Mouse (Mus musculus) ES-Bruce4 (cell line): ENCODE measurements at regions not wholly inside any gene's neighbourhood (a gene's known extent, or its start where the extent isn't known, plus 50 kb on each side); places are given as distances from the start of the nearest gene placed in this dataset.

Experiments used
- H3K27ac ChIP-seq: 2 replicates; pipeline ENCODE4 v1.5.1; 2012; ENCODE audit warnings: low read length, inconsistent platforms; ENCODE audit not compliant: insufficient read depth
- H3K27me3 ChIP-seq: 2 replicates; pipeline ENCODE4 v1.6.1; 2012; ENCODE audit warnings: mild to moderate bottlenecking, low read length, inconsistent platforms; ENCODE audit not compliant: control insufficient read depth, poor library complexity, insufficient read depth, severe bottlenecking
- H3K36me3 ChIP-seq: 2 replicates; pipeline ENCODE4 v1.6.1; 2012; ENCODE audit warnings: inconsistent platforms, mild to moderate bottlenecking, low read length, moderate library complexity; ENCODE audit not compliant: control insufficient read depth, poor library complexity, insufficient read depth, severe bottlenecking
- H3K4me1 ChIP-seq: one replicate; pipeline ENCODE4 v1.8.1; 2011; ENCODE audit warnings: low read length; ENCODE audit not compliant: control insufficient read depth, insufficient read depth
- H3K4me3 ChIP-seq: 2 replicates; pipeline ENCODE4 v1.5.1; 2011; ENCODE audit warnings: low read depth, mild to moderate bottlenecking, low read length
- H3K9ac ChIP-seq: 2 replicates; pipeline ENCODE4 v1.6.1; 2012; ENCODE audit warnings: low read depth, mild to moderate bottlenecking, inconsistent platforms; ENCODE audit not compliant: poor library complexity, severe bottlenecking
- H3K9me3 ChIP-seq: replicated peaks from 2 replicates; pipeline ENCODE4 v1.6.1; 2012; ENCODE audit warnings: mild to moderate bottlenecking, low read length, inconsistent platforms; ENCODE audit not compliant: control insufficient read depth, poor library complexity, insufficient read depth, severe bottlenecking
- CTCF ChIP-seq: IDR thresholded peaks from one replicate; pipeline ENCODE4 v1.8.1; 2011; ENCODE audit warnings: low read depth, low read length
- EP300 ChIP-seq: IDR thresholded peaks from 2 replicates; pipeline ENCODE4 v1.6.1; 2011; ENCODE audit warnings: low read depth, low read length; ENCODE audit not compliant: insufficient read depth
- POLR2A ChIP-seq: IDR thresholded peaks from one replicate; pipeline ENCODE4 v1.8.1; 2011; ENCODE audit warnings: low read length; ENCODE audit not compliant: insufficient read depth

DNA sequence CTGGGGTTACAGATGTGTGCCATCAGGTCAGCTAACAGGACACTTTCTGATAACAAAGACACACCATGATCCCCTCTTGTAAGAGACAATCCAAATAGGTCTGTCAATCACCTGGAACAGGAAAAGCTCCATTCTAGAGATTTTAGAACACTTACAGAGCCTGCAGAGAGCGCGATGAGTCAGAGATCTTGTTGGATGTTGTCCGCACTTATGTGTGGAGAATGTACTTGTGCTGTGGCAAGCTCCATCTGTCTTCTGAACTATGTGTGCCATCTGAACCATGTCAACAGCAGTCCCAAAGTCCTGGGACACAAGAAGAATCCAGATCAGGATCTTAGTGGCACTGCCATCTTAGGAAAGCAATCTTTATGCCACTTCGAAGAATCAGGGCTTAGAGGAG is 244.4 kb downstream of the 1810013L24Rik start:
- Histone ChIP-seq H3K27me3 (no peaks in the 10 kb centered on the region), H3K4me1 (no peaks in the 10 kb centered on the region), H3K9ac (no peak overlapping the region), H3K27ac (no peak overlapping the region), H3K4me3 (no peak overlapping the region), H3K36me3 (no peaks in the 10 kb centered on the region), H3K9me3 (peaks cover 19% of the 10 kb centered on the region)
- TF ChIP-seq CTCF (no peak), EP300 (no peak), POLR2A (no peak)

DNA sequence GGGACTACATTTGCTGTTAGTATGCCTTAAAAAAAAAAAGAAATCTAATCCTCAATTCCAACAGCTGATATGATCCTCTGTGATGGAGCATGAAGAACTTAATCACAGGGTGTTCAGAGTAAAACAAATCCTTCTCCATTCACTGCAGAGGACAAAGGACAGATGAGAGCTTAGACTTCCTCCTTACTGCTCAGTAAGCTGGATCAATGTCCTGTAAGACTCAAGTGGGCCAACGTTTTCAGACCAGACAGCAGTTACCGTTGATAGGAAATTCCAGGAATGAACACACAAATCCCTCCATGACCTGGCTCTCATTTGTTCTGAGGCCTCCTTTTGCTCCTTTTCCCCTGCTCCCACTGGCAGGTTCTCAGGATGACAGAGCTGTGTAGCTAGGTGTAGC is 247.6 kb downstream of the 1810013L24Rik start:
- H3K4me1 ChIP-seq = no peaks in the 10 kb centered on the region
- H3K4me3 ChIP-seq = no peak overlapping the region
- no peak overlapping the region for H3K9ac ChIP-seq
- no peak overlapping the region for H3K27ac ChIP-seq
- no peak for TF ChIP-seq EP300
- TF ChIP-seq CTCF = no peak
- TF ChIP-seq POLR2A = no peak
- H3K27me3 ChIP-seq = no peaks in the 10 kb centered on the region
- H3K9me3 ChIP-seq = peaks cover 10% of the 10 kb centered on the region
- H3K36me3 ChIP-seq = no peaks in the 10 kb centered on the region

DNA sequence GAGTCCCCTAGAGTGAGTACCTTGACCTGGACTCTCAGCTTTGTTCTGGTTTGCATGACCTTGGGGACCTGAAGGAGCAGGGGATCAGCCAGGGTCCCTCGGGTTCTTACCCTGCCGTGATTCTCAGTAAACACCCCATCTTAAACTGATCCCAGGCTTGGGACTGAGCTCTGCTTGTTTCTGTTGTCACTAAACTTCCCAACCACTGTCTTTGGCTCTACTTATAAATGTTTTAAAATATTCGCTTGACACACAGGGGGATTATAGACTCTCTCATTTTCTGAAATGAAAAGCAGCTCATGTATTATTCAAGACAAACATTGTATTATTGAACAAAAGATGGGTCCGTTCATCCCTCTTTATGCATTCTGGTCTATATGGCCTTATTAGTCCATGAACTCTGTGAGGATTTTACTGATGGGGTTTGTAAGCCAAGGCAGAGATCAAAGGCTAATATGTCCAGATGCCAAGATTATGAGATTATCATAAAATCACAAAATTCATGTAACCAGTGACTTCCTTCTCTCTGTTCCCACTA is 248.6 kb downstream of the 1810013L24Rik start:
- Histone ChIP-seq H3K36me3 (no peaks in the 10 kb centered on the region), H3K27ac (no peak overlapping the region), H3K27me3 (no peaks in the 10 kb centered on the region), H3K4me1 (no peaks in the 10 kb centered on the region), H3K9ac (no peak overlapping the region), H3K9me3 (peaks cover 10% of the 10 kb centered on the region), H3K4me3 (no peak overlapping the region)
- TF ChIP-seq CTCF (no peak), EP300 (no peak)

DNA sequence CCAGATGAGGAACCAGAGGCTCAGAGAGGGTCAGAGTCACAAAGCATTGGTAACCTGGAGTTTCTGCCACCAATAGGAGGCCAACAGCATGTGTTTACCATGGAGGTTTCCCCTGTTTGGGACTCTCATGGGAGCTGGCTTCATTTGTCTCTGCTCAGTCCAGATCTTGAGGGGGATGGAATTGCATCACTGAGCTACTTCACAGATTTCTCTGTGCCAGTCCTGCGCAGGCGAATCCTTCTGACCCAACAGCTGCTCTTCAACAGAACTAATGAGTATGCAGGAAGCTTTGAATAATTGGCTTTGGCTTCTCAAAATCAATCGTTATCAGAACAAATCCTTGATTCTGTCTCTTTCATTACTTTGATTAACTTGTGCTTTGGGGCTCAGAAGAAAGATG is 253.1 kb downstream of the 1810013L24Rik start:
- no peak overlapping the region for H3K9ac ChIP-seq
- no peak overlapping the region for H3K4me3 ChIP-seq
- H3K27ac ChIP-seq = 0 out of 2 replicates have a peak overlapping the region, but pooled peaks have one; percentile 47
- no peaks in the 10 kb centered on the region for H3K4me1 ChIP-seq
- TF ChIP-seq CTCF = no peak
- no peak for TF ChIP-seq EP300
- TF ChIP-seq POLR2A = no peak
- H3K27me3 ChIP-seq = no peaks in the 10 kb centered on the region
- no peaks in the 10 kb centered on the region for H3K36me3 ChIP-seq
- H3K9me3 ChIP-seq = peaks cover 10% of the 10 kb centered on the region

DNA sequence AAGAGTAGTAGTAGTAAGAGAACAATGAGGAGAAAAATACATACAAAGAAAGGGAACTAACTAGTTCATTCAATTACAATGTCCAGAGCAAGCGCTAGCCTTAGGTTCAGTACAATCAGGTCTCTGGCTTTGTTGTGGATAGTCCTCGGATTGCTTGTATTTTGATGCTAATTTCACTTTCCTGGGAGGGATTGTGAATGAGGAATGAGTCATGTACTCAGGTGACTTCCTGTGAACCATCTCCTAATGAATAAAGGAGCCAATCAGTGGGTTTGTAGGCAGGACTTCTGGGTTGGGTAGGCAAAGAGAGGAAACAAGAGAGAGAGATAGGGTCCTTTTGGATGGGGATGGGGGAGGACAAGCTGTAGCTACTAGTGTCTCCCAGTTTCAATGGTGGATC is 253.8 kb downstream of the 1810013L24Rik start:
- TF ChIP-seq POLR2A (no peak), CTCF (no peak), EP300 (no peak)
- Histone ChIP-seq H3K36me3 (no peaks in the 10 kb centered on the region), H3K4me1 (no peaks in the 10 kb centered on the region), H3K9me3 (peaks cover 10% of the 10 kb centered on the region), H3K9ac (no peak overlapping the region), H3K27me3 (no peaks in the 10 kb centered on the region), H3K4me3 (no peak overlapping the region), H3K27ac (0 out of 2 replicates have a peak overlapping the region, but pooled peaks have one; percentile 47)

DNA sequence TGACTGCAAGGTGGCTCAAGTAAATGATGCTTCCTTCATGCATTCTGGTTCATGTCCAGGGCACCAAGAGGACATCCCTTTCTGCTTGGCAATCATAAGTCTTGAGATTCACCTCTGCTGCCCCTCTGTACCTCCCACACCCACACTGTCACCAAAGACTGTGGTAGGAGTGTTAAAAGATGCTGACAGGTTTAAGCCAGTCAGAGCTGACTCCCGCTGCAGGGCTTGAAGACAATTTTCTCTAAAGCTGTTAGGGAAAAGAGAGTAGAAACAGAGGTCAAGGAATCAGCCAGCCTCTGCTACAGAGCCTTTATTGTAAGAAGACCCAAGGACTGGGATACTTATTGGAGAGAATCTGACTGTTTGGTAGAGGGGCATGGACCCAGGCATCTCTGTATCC is 254.7 kb downstream of the 1810013L24Rik start:
- Histone ChIP-seq H3K36me3 (no peaks in the 10 kb centered on the region), H3K9ac (no peak overlapping the region), H3K9me3 (peaks cover 10% of the 10 kb centered on the region), H3K27ac (no peak overlapping the region), H3K4me3 (no peak overlapping the region), H3K27me3 (no peaks in the 10 kb centered on the region), H3K4me1 (no peaks in the 10 kb centered on the region)
- TF ChIP-seq POLR2A (no peak), CTCF (no peak), EP300 (no peak)
